Mouse (Mus musculus): ENCODE results near the gene Macrod2. TPM values are rescaled to one million over a fixed set of nuclear protein-coding genes. Genes with fewer than 3 reads are reported as not detected.

Macrod2 gene
- total RNA-seq, 2 experiments from 2014 or later, result 99.1 to 108 TPM

DNA sequence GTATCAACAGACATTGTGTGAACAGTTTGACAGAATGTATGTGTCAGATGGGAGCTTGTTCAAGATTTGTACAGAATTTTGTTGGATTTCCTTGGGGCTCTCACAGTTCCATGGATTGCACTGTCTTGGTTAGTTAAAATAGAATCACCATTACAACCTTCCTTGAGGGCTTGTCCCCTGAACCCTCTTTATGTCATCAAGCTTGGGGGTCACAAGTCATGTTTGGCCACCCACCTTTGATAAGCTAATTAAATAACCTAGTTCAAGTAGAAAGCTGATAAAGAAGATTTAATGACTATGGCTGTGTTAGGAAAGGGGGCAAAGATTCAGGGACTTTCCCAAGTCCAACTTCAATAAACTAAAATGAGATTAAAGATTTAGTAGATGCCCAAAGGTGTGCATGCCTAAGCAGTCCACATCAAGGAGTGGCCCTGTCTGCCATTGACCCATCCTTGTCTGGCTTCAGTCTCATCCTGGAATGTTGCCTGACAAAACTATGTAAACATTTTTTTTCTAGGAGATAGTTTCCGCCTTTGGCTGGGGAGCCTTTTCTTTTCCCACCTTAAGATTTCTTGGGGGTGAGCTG, 1163.2 kb downstream of the Macrod2 start:
- intact Hi-C loops (cut with DNase I), result no loop called here
- DNase-seq, result no peak

GRCm38 (mm10) chr2:141565986-141566385, 1170.9 kb downstream of the Macrod2 start:
- no peak for DNase-seq
- intact Hi-C loops (cut with DNase I), result no loop called here

GRCm38 (mm10) chr2:141571360-141571759, 1176.3 kb downstream of the Macrod2 start:
- no peak for DNase-seq
- intact Hi-C loops (cut with DNase I), result no loop called here

GRCm38 (mm10) chr2:141578206-141578605, 1183.1 kb downstream of the Macrod2 start:
- intact Hi-C loops (cut with DNase I), result no loop called here
- DNase-seq, result no peak

DNA sequence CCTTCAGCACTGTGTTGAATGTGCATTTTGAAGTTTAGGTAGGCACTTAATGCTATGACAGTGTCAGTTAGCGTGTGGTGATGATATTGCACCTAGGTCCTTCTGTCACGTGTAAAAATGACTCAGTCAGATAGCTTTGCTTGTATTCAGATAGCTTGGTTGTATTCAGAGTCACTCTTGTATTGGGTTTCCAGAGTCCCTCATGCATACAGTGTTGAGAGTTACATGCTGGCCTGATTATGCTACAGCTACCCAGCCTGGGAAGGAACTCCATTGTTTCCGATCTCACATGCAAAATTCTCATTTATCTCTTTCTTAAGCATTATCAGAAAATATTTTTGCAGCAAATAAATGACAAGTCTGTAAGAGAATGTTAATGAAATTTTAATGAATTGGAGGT, 1187.3 kb downstream of the Macrod2 start:
- intact Hi-C loops (cut with DNase I), result no loop called here

DNA sequence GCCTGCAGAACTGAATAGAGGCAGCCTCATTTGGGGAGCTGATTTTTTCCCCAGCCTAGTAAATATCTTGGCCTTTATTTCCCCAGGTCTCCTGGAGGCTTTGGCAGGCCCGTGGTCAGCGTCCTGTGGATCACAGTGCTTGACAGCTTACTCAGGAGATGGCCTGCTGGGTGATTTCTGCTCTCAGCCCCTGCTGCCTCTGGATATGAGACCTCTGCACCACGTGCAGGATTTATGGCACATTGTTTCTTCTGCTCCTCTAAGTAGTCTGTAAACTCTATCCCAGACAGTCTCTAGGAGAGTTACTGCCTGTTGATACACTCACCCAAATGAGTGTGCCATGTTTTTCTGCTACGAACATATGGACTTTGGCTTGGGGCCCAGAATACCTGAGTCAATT, 1187.8 kb downstream of the Macrod2 start:
- peak; percentile 8 for DNase-seq
- intact Hi-C loops (cut with DNase I), result no loop called here

More for the DNA sequence above, 1187.3 kb downstream of the Macrod2 start:
- no peak for DNase-seq

DNA sequence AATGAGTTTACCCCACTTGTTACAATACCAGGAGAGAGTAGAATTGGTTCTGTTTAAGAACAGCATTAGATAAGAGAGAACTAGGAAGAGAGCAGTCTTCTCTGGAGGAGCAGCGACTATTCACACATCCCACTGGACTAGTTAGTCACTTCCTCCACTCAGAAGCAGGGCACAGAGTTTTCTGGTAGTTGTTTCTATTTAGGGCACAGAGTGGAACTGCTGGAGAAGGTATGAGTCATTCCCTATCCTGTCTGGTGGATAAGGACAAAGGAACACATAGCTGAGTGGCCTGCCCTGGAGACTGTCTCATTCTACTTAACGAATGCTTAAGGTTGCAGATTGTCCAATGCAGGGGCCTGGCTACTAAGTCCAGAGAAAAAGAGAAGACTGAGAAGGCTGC, 1192.2 kb downstream of the Macrod2 start:
- intact Hi-C loops (cut with DNase I), result no loop called here
- no peak for DNase-seq

DNA sequence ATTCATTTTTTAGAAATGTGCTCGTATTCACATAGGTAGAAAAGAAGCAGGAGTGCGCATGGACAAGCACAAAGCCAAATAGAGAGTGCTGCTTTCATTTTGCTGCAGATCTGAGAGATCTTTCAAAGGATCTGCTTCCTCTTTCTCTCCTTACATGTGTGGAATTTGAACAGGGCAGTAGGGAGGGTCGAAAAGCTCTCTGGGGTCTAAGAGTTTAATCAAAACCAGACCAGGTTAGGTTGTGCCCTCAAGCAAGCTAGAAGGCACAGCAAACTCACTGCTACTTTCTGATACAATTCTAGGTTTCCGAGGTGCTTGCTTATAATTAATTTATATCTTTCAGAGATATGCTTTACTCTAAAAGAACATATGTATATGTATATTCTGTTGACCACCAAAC, 1196.2 kb downstream of the Macrod2 start:
- intact Hi-C loops (cut with DNase I), result no loop called here
- no peak for DNase-seq

GRCm38 (mm10) chr2:141594811-141595210, 1199.7 kb downstream of the Macrod2 start:
- DNase-seq, result peak; percentile 11
- intact Hi-C loops (cut with DNase I), result no loop called here

DNA sequence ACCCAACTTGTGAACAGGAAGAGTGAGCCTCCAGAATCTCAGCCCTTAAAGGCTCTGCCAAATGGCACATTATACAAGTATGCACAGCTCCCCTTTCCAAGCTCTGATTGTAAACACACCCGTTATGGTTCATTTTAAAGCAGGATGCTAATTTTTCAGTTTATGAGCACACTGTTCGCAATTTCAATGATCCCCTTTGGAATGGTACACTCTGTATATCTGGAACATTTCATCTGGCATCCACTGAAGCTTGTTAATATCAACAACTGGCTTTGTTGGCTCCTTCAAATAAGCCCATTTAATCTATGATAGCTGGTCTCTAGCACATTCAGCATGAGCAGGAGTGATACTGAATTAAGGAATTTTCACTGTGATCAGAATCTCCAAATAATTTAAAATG, 1222.6 kb downstream of the Macrod2 start:
- intact Hi-C loops (cut with DNase I), result no loop called here
- no peak for DNase-seq

- intact Hi-C loops (cut with DNase I), result no loop called here
- DNase-seq, result peak; percentile 87
Observed at GRCm38 (mm10) chr2:141618257-141618656, 1223.1 kb downstream of the Macrod2 start.

DNA sequence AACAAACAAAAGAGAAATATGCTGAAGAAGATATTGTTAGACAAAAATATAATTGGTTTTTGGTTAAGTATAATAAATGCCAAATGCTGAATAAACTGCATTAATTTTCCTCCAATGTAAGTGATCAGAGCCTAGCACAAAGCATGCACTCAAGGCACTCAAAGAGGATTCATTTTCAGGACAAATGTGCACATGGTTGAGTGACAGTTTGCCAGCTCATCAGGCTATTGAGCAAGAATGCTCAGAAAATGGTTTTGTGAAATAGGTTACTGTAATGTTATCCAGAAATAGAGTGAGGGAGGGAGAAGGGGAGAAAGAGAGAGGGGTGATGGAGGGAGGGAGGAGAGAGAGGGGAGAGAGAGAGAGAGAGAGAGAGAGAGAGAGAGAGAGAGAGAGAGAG, 1268.9 kb downstream of the Macrod2 start:
- intact Hi-C loops (cut with DNase I), result no loop called here
- DNase-seq, result no peak

DNA sequence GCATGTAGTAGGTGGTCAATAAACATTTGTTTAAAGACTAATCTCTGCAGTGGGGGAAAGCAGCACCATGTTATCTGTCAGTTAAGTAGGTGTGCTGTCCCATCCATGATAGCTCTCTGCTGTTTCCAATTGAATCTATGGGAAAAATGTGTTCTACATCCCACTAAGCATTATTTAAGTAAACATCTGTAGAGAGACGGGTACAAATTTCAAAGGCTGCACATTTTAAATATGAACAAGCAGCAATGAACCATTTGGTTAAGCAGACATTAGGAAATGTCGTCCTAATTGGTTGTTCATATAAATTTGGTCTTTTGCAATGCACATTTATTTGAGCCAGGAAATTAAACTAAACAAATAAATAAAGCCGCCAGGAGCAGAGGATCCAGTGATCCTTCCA, 1277.7 kb downstream of the Macrod2 start:
- intact Hi-C loops (cut with DNase I), result no loop called here
- no peak for DNase-seq

- no peak for DNase-seq
- intact Hi-C loops (cut with DNase I), result no loop called here
Observed at GRCm38 (mm10) chr2:141673405-141673804, 1278.3 kb downstream of the Macrod2 start.

DNA sequence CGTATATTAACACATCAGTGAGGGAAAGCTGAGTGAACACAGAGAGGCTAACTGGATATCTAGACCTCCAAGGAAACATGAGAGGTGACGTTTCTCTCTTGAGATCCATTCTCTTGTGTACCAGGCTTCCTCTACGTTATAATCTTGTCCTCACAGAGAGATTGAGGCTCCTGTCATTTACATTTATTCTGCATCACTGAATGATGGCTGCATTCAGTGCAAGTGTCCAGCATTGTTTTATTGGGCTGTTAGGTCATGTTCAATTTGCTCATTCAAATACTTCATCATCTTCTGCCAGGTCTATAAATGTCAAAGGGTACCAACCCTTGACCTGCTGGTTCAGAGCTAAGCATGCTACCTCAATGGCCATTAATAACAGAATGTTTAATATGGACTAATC, 1302.4 kb downstream of the Macrod2 start:
- DNase-seq, result no peak
- intact Hi-C loops (cut with DNase I), result no loop called here

DNA sequence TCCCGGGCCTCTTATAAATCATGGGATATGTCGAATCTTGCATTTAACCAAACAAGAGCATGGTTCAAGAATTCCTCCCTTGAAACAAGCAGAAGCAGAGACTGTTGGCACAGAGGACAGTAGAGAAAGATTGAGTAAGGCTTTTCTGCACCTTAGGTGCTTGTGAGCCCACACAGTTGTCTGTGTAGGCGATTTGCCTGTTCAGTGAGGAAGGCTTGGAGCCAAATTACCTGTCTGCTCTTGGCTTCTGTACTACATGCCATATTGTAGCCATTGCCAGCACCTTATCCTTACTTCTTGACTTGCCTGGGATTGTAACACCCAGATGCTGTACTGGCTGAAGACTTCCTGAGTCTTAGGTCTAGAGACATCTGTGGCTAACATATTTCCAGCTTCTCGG, 1303.2 kb downstream of the Macrod2 start:
- intact Hi-C loops (cut with DNase I), result no loop called here
- no peak for DNase-seq

GRCm38 (mm10) chr2:141700759-141701452, 1305.8 kb downstream of the Macrod2 start:
- intact Hi-C loops (cut with DNase I), result no loop called here
- no peak for DNase-seq

DNA sequence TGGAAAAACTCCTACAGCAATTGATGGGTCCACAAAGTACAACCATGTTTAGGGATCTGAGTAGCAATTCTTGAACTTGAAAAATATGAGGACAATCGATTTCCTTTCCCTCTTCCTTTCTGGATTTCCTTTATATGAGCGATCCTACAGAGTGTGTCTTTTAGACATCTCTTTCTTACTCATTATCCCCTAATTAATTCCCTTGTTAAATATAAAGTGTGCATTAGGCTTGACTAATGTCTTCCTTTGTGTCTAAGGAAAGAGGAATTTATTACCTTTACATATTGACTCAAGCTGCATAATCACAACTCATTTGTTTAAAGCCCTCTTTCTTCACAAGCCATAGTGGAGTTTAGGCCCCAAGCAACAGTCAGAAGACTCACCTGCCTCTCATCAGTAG, 1316.7 kb downstream of the Macrod2 start:
- intact Hi-C loops (cut with DNase I), result no loop called here
- DNase-seq, result no peak

DNA sequence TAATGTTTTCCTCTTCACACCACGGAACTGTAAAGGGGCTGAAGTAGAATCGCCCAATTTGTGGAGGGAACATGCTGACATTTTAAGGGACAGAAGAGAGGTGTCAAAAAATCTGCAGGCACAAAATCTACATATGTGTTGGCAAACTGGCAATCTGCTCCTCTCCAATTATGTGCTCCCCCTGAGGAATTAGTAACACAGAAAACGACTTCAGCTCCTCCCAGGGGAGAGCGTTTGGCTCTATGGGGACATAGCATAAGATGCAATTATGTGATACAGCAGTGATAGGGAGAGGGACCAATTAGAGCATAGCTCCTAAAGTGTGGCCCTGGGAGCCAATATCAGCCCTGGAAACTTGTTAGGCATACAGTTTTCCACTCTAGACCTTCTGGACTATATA, 1317.2 kb downstream of the Macrod2 start:
- DNase-seq, result no peak
- intact Hi-C loops (cut with DNase I), result no loop called here

- DNase-seq, result no peak
- intact Hi-C loops (cut with DNase I), result no loop called here
Observed at GRCm38 (mm10) chr2:141715061-141715460, 1320.0 kb downstream of the Macrod2 start.

GRCm38 (mm10) chr2:141722531-141722930, 1327.4 kb downstream of the Macrod2 start:
- intact Hi-C loops (cut with DNase I), result no loop called here
- peak; percentile 32 for DNase-seq

DNA sequence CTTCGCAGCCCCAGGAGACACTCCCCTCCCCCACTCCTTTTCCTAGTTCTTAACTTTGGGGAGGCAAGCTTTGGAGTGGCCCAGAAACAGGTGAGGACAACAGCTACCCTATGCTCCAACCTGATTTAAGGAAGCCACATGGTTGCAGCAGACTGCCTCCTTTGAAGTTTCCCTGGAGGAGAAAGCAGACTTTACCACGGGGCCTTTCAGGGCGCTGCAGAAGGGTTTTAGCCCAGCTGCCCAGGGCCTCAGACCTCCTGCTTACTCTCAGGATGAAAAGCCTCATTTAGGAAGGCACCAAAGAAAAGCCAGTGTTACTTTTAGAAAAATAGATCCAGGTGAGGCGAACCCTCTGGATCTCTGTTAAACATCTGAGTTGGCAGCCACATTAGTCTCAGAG, 1333.9 kb downstream of the Macrod2 start:
- intact Hi-C loops (cut with DNase I), result no loop called here
- DNase-seq, result no peak

Measured in left cerebral cortex, postnatal 4 days (tissue).